Comparison of ENCODE assay signal across 14 mouse cellular contexts in the genomic region with DNA sequence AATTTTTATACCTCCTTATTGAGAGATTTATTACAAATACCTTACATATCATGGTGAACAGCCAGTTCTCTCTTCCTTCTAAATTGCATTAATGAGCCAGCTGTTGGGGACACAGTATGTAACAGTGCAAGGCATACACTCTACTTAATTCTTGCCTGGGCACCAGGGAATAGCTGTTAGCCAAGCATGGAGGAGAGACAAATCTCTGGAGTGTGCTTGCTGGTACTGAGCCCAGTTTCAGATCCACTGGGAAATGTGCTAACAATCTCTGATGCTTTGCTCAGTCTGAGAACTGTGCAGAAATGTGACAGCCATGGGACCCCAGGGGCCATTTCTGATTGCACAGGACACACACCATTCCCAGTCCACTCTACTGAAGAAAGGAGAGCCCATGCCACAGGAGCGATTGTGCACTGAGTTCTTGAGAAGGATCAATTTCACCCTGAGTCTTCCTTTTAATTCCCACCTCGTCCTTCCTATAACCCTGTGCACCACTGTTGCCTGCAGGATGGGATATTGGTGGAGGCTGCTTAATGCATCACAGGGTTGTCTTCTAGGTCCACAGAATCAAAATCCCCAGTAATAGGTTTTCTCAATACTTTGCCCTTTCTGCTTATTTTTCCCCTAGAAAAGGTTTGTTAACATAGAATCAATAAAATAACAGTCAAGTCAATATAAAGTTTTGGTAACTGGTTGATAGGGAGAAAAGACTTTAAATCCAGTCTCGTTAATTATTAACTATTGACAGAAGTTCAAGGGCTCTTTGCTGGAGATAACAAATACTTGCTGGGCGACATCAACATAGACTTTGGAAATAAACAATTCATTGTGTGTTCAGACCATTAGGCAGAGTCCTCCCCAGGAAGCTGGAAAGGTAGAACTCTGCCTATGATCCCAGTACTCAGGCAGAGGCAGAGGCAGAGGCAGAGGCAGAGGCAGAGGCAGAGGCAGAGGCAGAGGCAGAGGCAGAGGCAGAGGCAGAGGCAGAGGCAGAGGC. TPM values are rescaled to one million over a fixed set of nuclear protein-coding genes. Genes with fewer than 3 reads are reported as not detected.
DNase-seq lines count a peak whose midpoint lies in the region; ATAC-seq and TF ChIP-seq lines count a peak whose summit lies in the region.
"Had no signal": no experiment of that assay in that cellular context is flagged by ENCODE, and none has a peak within 500 bp of the region (broad histone marks: within the 10 kb centered on the region; RNA-seq: fewer than 3 reads in every experiment).

No protein-coding gene starts in this region.

- TF ChIP-seq POLR2A in lung, adult 2 months (IDR thresholded peaks at IDR 0.05; ENCODE audit: borderline replicate concordance, extremely low read depth, low read depth, low read length), result no peak

- peak; percentile 70; the same call in 1 of the 2 replicates for ATAC-seq in embryonic facial prominence, embryonic 15.5 days (ENCODE audit: insufficient number of reproducible peaks, low FRiP score, low TSS enrichment, low read depth)
- ATAC-seq in midbrain, postnatal 0 days (ENCODE audit: low FRiP score), result no peak; the same call in 1 of the 2 replicates
- no peak for ATAC-seq in erythroblast, adult 5-6 weeks (replicated peaks; ENCODE audit: low FRiP score, poor library complexity, severe bottlenecking)
- ATAC-seq: CD4-positive, CD25-positive, alpha-beta regulatory T cell, adult 4 months had no signal

- WGBS in embryonic facial prominence, embryonic 15.5 days, result 67% methylated on average over 4 of the region's 4 CpGs
- 31% methylated on average over 4 of the region's 4 CpGs for WGBS in large intestine, adult 2 months
- WGBS in midbrain, postnatal 0 days, result 68% methylated on average over 4 of the region's 4 CpGs
- 66% methylated on average over 4 of the region's 4 CpGs for WGBS in lung, adult 2 months

- no peak overlapping the region for H3K27ac ChIP-seq in embryonic facial prominence, embryonic 15.5 days (replicated peaks)
- 0 out of 2 replicates have a peak overlapping the region, but pooled peaks have one; percentile 26 for H3K27ac ChIP-seq in midbrain, postnatal 0 days (ENCODE audit: low read depth, low read length)
- H3K27ac ChIP-seq: embryonic facial prominence, embryonic 13.5 days; heart, embryonic 10.5 days; kidney, embryonic 15.5 days had no signal

- no peaks in the 10 kb centered on the region for H3K9me3 ChIP-seq in embryonic facial prominence, embryonic 15.5 days (replicated peaks)
- no peaks in the 10 kb centered on the region for H3K9me3 ChIP-seq in midbrain, postnatal 0 days (ENCODE audit: low read length)
- H3K9me3 ChIP-seq: embryonic facial prominence, embryonic 13.5 days; heart, embryonic 10.5 days; kidney, embryonic 15.5 days had no signal

- no peaks in the 10 kb centered on the region for H3K27me3 ChIP-seq in embryonic facial prominence, embryonic 15.5 days
- H3K27me3 ChIP-seq in midbrain, postnatal 0 days (ENCODE audit: insufficient read depth, low read length), result no peaks in the 10 kb centered on the region
- H3K27me3 ChIP-seq: embryonic facial prominence, embryonic 13.5 days; kidney, embryonic 15.5 days; megakaryocyte, embryonic 14.5 days had no signal

- H3K4me2 ChIP-seq in embryonic facial prominence, embryonic 15.5 days (replicated peaks), result no peak overlapping the region
- H3K4me2 ChIP-seq in midbrain, postnatal 0 days (ENCODE audit: low read depth, low read length, poor library complexity, severe bottlenecking), result no peak overlapping the region
- H3K4me2 ChIP-seq: embryonic facial prominence, embryonic 13.5 days; kidney, embryonic 15.5 days had no signal

- H3K4me3 ChIP-seq in embryonic facial prominence, embryonic 15.5 days (replicated peaks), result no peak overlapping the region
- no peak overlapping the region for H3K4me3 ChIP-seq in midbrain, postnatal 0 days (ENCODE audit: low read depth, low read length)
- no peak overlapping the region for H3K4me3 ChIP-seq in lung, adult 2 months (replicated peaks; ENCODE audit: extremely low read depth, low read depth, low read length)
- H3K4me3 ChIP-seq: embryonic facial prominence, embryonic 13.5 days; heart, embryonic 10.5 days; kidney, embryonic 15.5 days; megakaryocyte, embryonic 14.5 days had no signal

- TF ChIP-seq CTCF in midbrain, postnatal 0 days (IDR thresholded peaks at IDR 0.05), result no peak
- no peak for TF ChIP-seq CTCF in lung, adult 2 months (IDR thresholded peaks at IDR 0.05; ENCODE audit: insufficient read depth, low read length)

- no peak overlapping the region for H3K9ac ChIP-seq in embryonic facial prominence, embryonic 15.5 days
- no peak overlapping the region for H3K9ac ChIP-seq in midbrain, postnatal 0 days (replicated peaks; ENCODE audit: low read length, poor library complexity, severe bottlenecking)
- H3K9ac ChIP-seq: embryonic facial prominence, embryonic 13.5 days; kidney, embryonic 15.5 days had no signal

- H3K4me1 ChIP-seq in embryonic facial prominence, embryonic 15.5 days, result no peaks in the 10 kb centered on the region
- no peaks in the 10 kb centered on the region for H3K4me1 ChIP-seq in midbrain, postnatal 0 days (ENCODE audit: insufficient read depth, low read length)
- H3K4me1 ChIP-seq in lung, adult 2 months (ENCODE audit: control insufficient read depth, insufficient read depth, low read length), result no peaks in the 10 kb centered on the region
- H3K4me1 ChIP-seq: embryonic facial prominence, embryonic 13.5 days; heart, embryonic 10.5 days; kidney, embryonic 15.5 days had no signal

- no peaks in the 10 kb centered on the region for H3K36me3 ChIP-seq in embryonic facial prominence, embryonic 15.5 days
- H3K36me3 ChIP-seq in midbrain, postnatal 0 days (ENCODE audit: insufficient read depth, low read length), result no peaks in the 10 kb centered on the region
- H3K36me3 ChIP-seq: embryonic facial prominence, embryonic 13.5 days; heart, embryonic 10.5 days; kidney, embryonic 15.5 days had no signal

- peak; percentile 47 for DNase-seq in gastrocnemius, adult 18-20 months (ENCODE audit: low spot score)
- no peak for DNase-seq in gastrocnemius, postnatal 10 days
- DNase-seq in large intestine, adult 2 months (ENCODE audit: low read depth, low spot score), result peak; percentile 36
- DNase-seq in midbrain, postnatal 0 days (ENCODE audit: low spot score), result peak; percentile 67
- no peak for DNase-seq in lung, adult 2 months
- no peak for DNase-seq in ovary, postnatal 10 days (ENCODE audit: low spot score)
- DNase-seq: cerebellum, adult 18-20 months had no signal

RNA-seq across cellular contexts. Expression of gene Plcxd2, which starts 25.1 kb away (rescaled TPM):
- under 1 TPM; 0.11 to 0.12 TPM for total RNA-seq in gastrocnemius, adult 18-20 months (2021)
- total RNA-seq in gastrocnemius, postnatal 10 days (2021), result under 1 TPM; 0.47 to 0.54 TPM
- 1.4 TPM in 2 replicates for polyA plus RNA-seq in embryonic facial prominence, embryonic 15.5 days (2015; fragmentation: Nextera tagmentation; extraction: Ambion mirVana)
- polyA plus RNA-seq in large intestine, adult 2 months (2012; rRNA removed), result 3.2 and 3.6 TPM in 2 replicates
- total RNA-seq in midbrain, postnatal 0 days (2014; rRNA removed), result 40.5 and 41.5 TPM in 2 replicates
- 12.9 and 13.3 TPM in 2 replicates for polyA plus RNA-seq in midbrain, postnatal 0 days (2015; fragmentation: Nextera tagmentation; extraction: Ambion mirVana)
- polyA plus RNA-seq in lung, adult 2 months (2012; rRNA removed), result 0.35 and 0.84 TPM in 2 replicates
- total RNA-seq in erythroblast, adult 5-6 weeks (2015; ENCODE audit: low replicate concordance), result 0.77 and 0.84 TPM in 2 replicates
- total RNA-seq in erythroblast, adult 5-6 weeks (2017; ENCODE audit: low replicate concordance), result 0.26 and 0.42 TPM in 2 replicates

RNA-seq across cellular contexts. Expression of gene Phldb2, which starts 31.5 kb away (rescaled TPM):
- 1 to 10 TPM; 4.8 to 9.2 TPM for total RNA-seq in gastrocnemius, adult 18-20 months (2021)
- total RNA-seq in gastrocnemius, postnatal 10 days (2021), result 10 to 100 TPM; 28.5 to 38.6 TPM
- 42.1 and 46.2 TPM in 2 replicates for polyA plus RNA-seq in embryonic facial prominence, embryonic 15.5 days (2015; fragmentation: Nextera tagmentation; extraction: Ambion mirVana)
- polyA plus RNA-seq in large intestine, adult 2 months (2012; rRNA removed), result 1.6 and 4.6 TPM in 2 replicates
- total RNA-seq in midbrain, postnatal 0 days (2014; rRNA removed), result 4.5 and 9.4 TPM in 2 replicates
- polyA plus RNA-seq in midbrain, postnatal 0 days (2015; fragmentation: Nextera tagmentation; extraction: Ambion mirVana), result 4.2 and 4.8 TPM in 2 replicates
- 53.0 and 55.6 TPM in 2 replicates for polyA plus RNA-seq in lung, adult 2 months (2012; rRNA removed)
- 1.3 TPM in 1 of 2 replicates, not detected in the other for total RNA-seq in erythroblast, adult 5-6 weeks (2015; ENCODE audit: low replicate concordance)
- total RNA-seq in erythroblast, adult 5-6 weeks (2017; ENCODE audit: low replicate concordance), result 0.26 TPM in 1 of 2 replicates, not detected in the other

Comparison
In these comparisons a context has a peak if more than half of its experiments do, and no peak if none do; other contexts are left out.
1. DNase-seq: peak in gastrocnemius, adult 18-20 months (single experiment), large intestine, adult 2 months (single experiment) and midbrain, postnatal 0 days (single experiment); none in gastrocnemius, postnatal 10 days (single experiment), lung, adult 2 months (single experiment) and ovary, postnatal 10 days (single experiment).
2. RNA of gene Plcxd2, which starts 25.1 kb away (total RNA-seq): 40.5 to 41.5 TPM in midbrain, postnatal 0 days; 0.26 to 0.84 TPM in erythroblast, adult 5-6 weeks, 0.47 to 0.54 TPM in gastrocnemius, postnatal 10 days and 0.11 to 0.12 TPM in gastrocnemius, adult 18-20 months; every median in the first group is over 10 times any median in the second.